Mouse (Mus musculus) right cerebral cortex, adult 18-20 months (tissue): ENCODE results near the gene Psmc5.
"Not testable (repeated sequence)": the region's sequence is repeated elsewhere in the genome, so short reads cannot be mapped to it uniquely, and the experiment has no call there.

Source experiments
- DNase-seq: peaks from one replicate; pipeline ENCODE4 v3.0.0; 2022; ENCODE audit warnings: mixed read lengths

The Psmc5 gene

GRCm38 (mm10) chr11:106255685-106256451 is at the start of gene Psmc5, which contains the start of gene Ftsj3:
Gene Psmc5 (plus strand): TSS chr11:106256154.
Gene Ftsj3 (minus strand): TSS chr11:106256079.
- DNase-seq, result peak; percentile 97

GRCm38 (mm10) chr11:106212771-106213170 is 43.2 kb upstream of the Psmc5 start:
- DNase-seq, result no peak

GRCm38 (mm10) chr11:106214856-106215255 is 41.1 kb upstream of the Psmc5 start:
- DNase-seq, result no peak

GRCm38 (mm10) chr11:106215450-106215859 is 40.5 kb upstream of the Psmc5 start:
- DNase-seq, result no peak

- DNase-seq, result peak; percentile 99
Observed at GRCm38 (mm10) chr11:106215927-106216729, 39.8 kb upstream of the Psmc5 start, which contains the start of gene Ccdc47. Gene Ccdc47 (minus strand): TSS chr11:106216344.

- peak; percentile 95 for DNase-seq
Observed at GRCm38 (mm10) chr11:106216730-106217490, 39.0 kb upstream of the Psmc5 start, which contains the start of gene Ddx42. Gene Ddx42 (plus strand): TSS chr11:106216926.

GRCm38 (mm10) chr11:106220603-106221002 is 35.4 kb upstream of the Psmc5 start:
- DNase-seq, result no peak

GRCm38 (mm10) chr11:106233978-106234377 is 22.0 kb upstream of the Psmc5 start:
- DNase-seq, result not testable (repeated sequence)

- DNase-seq, result no peak
Observed at GRCm38 (mm10) chr11:106246834-106247233, 9.1 kb upstream of the Psmc5 start.

- DNase-seq, result no peak
Observed at GRCm38 (mm10) chr11:106249326-106249725, 6.6 kb upstream of the Psmc5 start.

- DNase-seq, result no peak
Observed at GRCm38 (mm10) chr11:106254767-106255166, 1.2 kb upstream of the Psmc5 start.

GRCm38 (mm10) chr11:106255174-106255573 is 780 bp upstream of the Psmc5 start:
- no peak for DNase-seq

GRCm38 (mm10) chr11:106256775-106257174 is 821 bp downstream of the Psmc5 start:
- no peak for DNase-seq

GRCm38 (mm10) chr11:106260826-106261450 is 5.0 kb downstream of the Psmc5 start:
- DNase-seq, result no peak

- no peak for DNase-seq
Observed at GRCm38 (mm10) chr11:106263963-106264362, 8.0 kb downstream of the Psmc5 start.

- no peak for DNase-seq
Observed at GRCm38 (mm10) chr11:106264988-106265387, 9.0 kb downstream of the Psmc5 start.

- no peak for DNase-seq
Observed at GRCm38 (mm10) chr11:106265570-106265969, 9.6 kb downstream of the Psmc5 start.

- DNase-seq, result no peak
Observed at GRCm38 (mm10) chr11:106266431-106266830, 10.5 kb downstream of the Psmc5 start.

- DNase-seq, result no peak
Observed at GRCm38 (mm10) chr11:106267311-106267852, 11.4 kb downstream of the Psmc5 start.

- DNase-seq, result no peak
Observed at GRCm38 (mm10) chr11:106267871-106268270, 11.9 kb downstream of the Psmc5 start.

GRCm38 (mm10) chr11:106268326-106269059 is 12.5 kb downstream of the Psmc5 start:
- DNase-seq, result peak; percentile 67
